Comparison of ENCODE assay signal across 21 mouse cellular contexts in genomic region chr17:3129791-3130190, GRCm38 (mm10). TPM values are rescaled to one million over a fixed set of nuclear protein-coding genes. Genes with fewer than 3 reads are reported as not detected.
DNase-seq lines count a peak whose midpoint lies in the region; ATAC-seq and TF ChIP-seq lines count a peak whose summit lies in the region.
"Had no signal": no experiment of that assay in that cellular context is flagged by ENCODE, and none has a peak within 500 bp of the region (broad histone marks: within the 10 kb centered on the region; RNA-seq: fewer than 3 reads in every experiment).

No protein-coding gene starts in this region.

- no peak for TF ChIP-seq EP300 in CH12.LX (IDR thresholded peaks at IDR 0.05; ENCODE audit: low read length)
- TF ChIP-seq EP300 in lung, postnatal 0 days (IDR thresholded peaks at IDR 0.05), result no peak

- H3K27me3 ChIP-seq in CH12.LX (replicated peaks), result no peaks in the 10 kb centered on the region
- H3K27me3 ChIP-seq in lung, postnatal 0 days (replicated peaks; ENCODE audit: insufficient read depth, low read length), result no peaks in the 10 kb centered on the region
- H3K27me3 ChIP-seq: embryonic facial prominence, embryonic 13.5 days; embryonic facial prominence, embryonic 15.5 days; forebrain, embryonic 12.5 days had no signal

- H3K4me1 ChIP-seq in CH12.LX (ENCODE audit: control insufficient read depth in 1 of 2, insufficient read depth in 2 of 2), result peaks cover 3 to 35% of the 10 kb centered on the region in 2 experiments
- no peaks in the 10 kb centered on the region for H3K4me1 ChIP-seq in lung, postnatal 0 days (ENCODE audit: insufficient read depth, low read depth, low read length)
- H3K4me1 ChIP-seq: embryonic facial prominence, embryonic 13.5 days; embryonic facial prominence, embryonic 15.5 days; forebrain, embryonic 10.5 days; forebrain, embryonic 12.5 days had no signal

- H3K9me3 ChIP-seq in CH12.LX (replicated peaks; ENCODE audit: low read length), result no peaks in the 10 kb centered on the region
- H3K9me3 ChIP-seq in lung, postnatal 0 days (ENCODE audit: low read length), result no peaks in the 10 kb centered on the region
- H3K9me3 ChIP-seq: embryonic facial prominence, embryonic 13.5 days; embryonic facial prominence, embryonic 15.5 days; forebrain, embryonic 10.5 days; forebrain, embryonic 12.5 days had no signal

- TF ChIP-seq RAD21 in CH12.LX (IDR thresholded peaks at IDR 0.05; ENCODE audit: low read depth, low read length), result no peak

- no peak overlapping the region for H3K4me3 ChIP-seq in CH12.LX (replicated peaks in 1 of 3; ENCODE audit: low read depth in 2 of 3, low read length in 2 of 3, poor library complexity in 1 of 3)
- H3K4me3 ChIP-seq in lung, postnatal 0 days (ENCODE audit: low read depth, low read length), result no peak overlapping the region
- H3K4me3 ChIP-seq: embryonic facial prominence, embryonic 13.5 days; embryonic facial prominence, embryonic 15.5 days; erythroblast, embryonic 14.5 days; forebrain, embryonic 10.5 days; forebrain, embryonic 12.5 days had no signal

- TF ChIP-seq POLR2A in CH12.LX (IDR thresholded peaks at IDR 0.05; ENCODE audit: low read depth, low read length), result no peak

- peak overlapping the region; percentile 40; the same call in 1 of the 2 replicates for H3K27ac ChIP-seq in CH12.LX (ENCODE audit: insufficient read depth, low read depth)
- H3K27ac ChIP-seq in lung, postnatal 0 days (ENCODE audit: low read length), result no peak overlapping the region
- H3K27ac ChIP-seq: embryonic facial prominence, embryonic 13.5 days; embryonic facial prominence, embryonic 15.5 days; forebrain, embryonic 10.5 days; forebrain, embryonic 12.5 days had no signal

- 85% methylated on average over 3 of the region's 3 CpGs for WGBS in lung, postnatal 0 days

- H3K9ac ChIP-seq in CH12.LX (ENCODE audit: insufficient read depth, low read depth), result no peak overlapping the region; the same call in 1 of the 2 replicates
- no peak overlapping the region for H3K9ac ChIP-seq in lung, postnatal 0 days (replicated peaks; ENCODE audit: low read depth)
- H3K9ac ChIP-seq: embryonic facial prominence, embryonic 13.5 days; embryonic facial prominence, embryonic 15.5 days; forebrain, embryonic 12.5 days had no signal

- in situ Hi-C loops in CH12.LX (cut with MboI; ENCODE audit: low pct_ligation_motif_present, low pct_unique_long_range_greater_than_20kb, low sequenced_read_pairs), result no loop called here

- peak overlapping the region; percentile 43; the same call in 1 of the 2 replicates for H3K4me2 ChIP-seq in CH12.LX (ENCODE audit: insufficient read depth, low read depth, poor library complexity, severe bottlenecking)
- H3K4me2 ChIP-seq in lung, postnatal 0 days (replicated peaks; ENCODE audit: low read depth, low read length), result no peak overlapping the region
- H3K4me2 ChIP-seq: embryonic facial prominence, embryonic 13.5 days; embryonic facial prominence, embryonic 15.5 days; forebrain, embryonic 12.5 days had no signal

- dilution Hi-C loops in CH12.LX (cut with MboI; ENCODE audit: extremely low pct_ligation_motif_present, extremely low pct_unique_long_range_greater_than_20kb, low sequenced_read_pairs), result no loop called here

- peaks cover 9 to 49% of the 10 kb centered on the region in 2 experiments for H3K36me3 ChIP-seq in CH12.LX (replicated peaks in 1 of 2; ENCODE audit: control insufficient read depth in 1 of 2, insufficient read depth in 1 of 2, low read length in 1 of 2)
- no peaks in the 10 kb centered on the region; the same call in 1 of the 2 replicates for H3K36me3 ChIP-seq in lung, postnatal 0 days (ENCODE audit: insufficient read depth, low read length)

- H3K79me2 ChIP-seq in CH12.LX (replicated peaks; ENCODE audit: control insufficient read depth, extremely low read depth, insufficient read depth, poor library complexity, severe bottlenecking), result peaks cover 84% of the 10 kb centered on the region

- DNase-seq in CH12.LX (ENCODE audit: extremely low read depth), result no peak
- peak; percentile 45 for DNase-seq in induced T-regulatory cell, adult 2 months (ENCODE audit: low read depth)
- no peak for DNase-seq in adrenal gland, postnatal 14 days
- no peak for DNase-seq in lung, postnatal 0 days (ENCODE audit: low spot score)
- DNase-seq in kidney, adult 18-20 months, result no peak
- DNase-seq: adrenal gland, adult 8-10 months; adrenal gland, postnatal 25 days; cerebellum, adult 11 months; cerebellum, adult 18-20 months; cerebellum, adult 8-10 months; cerebellum, adult 9-11 months; cerebellum, postnatal 14 days; cerebellum, postnatal 36 days; embryo, embryonic 11 days had no signal

- no peak for ATAC-seq in lung, postnatal 0 days
- ATAC-seq: forebrain, embryonic 14.5 days; forebrain, embryonic 16.5 days had no signal

- no peak for TF ChIP-seq CTCF in CH12.LX (conservative IDR thresholded peaks at IDR 0.05 in 1 of 2, IDR thresholded peaks at IDR 0.05 in 1 of 2; ENCODE audit: low read depth in 2 of 2, low read length in 2 of 2)
- no peak for TF ChIP-seq CTCF in lung, postnatal 0 days (IDR thresholded peaks at IDR 0.05)

TF ChIP-seq in CH12.LX, 34 proteins besides CTCF, POLR2A, EP300 and RAD21:
- TF ChIP-seq E2F4 (IDR thresholded peaks at IDR 0.05; ENCODE audit: insufficient replicate concordance, low read depth, low read length), result no peak
- peak; percentile 90; the same call in 1 of the 2 replicates for TF ChIP-seq MYC (IDR thresholded peaks at IDR 0.05; ENCODE audit: low read depth, low read length)
- TF ChIP-seq MAX (IDR thresholded peaks at IDR 0.05; ENCODE audit: low read length), result peak; percentile 66; the same call in 1 of the 2 replicates
- TF ChIP-seq JUN (IDR thresholded peaks at IDR 0.05; ENCODE audit: insufficient read depth, low read depth, low read length), result 0 out of 2 replicates have a peak, but pooled peaks have one; percentile 31
- peak; percentile 50; the same call in 1 of the 2 replicates for TF ChIP-seq IRF4 (IDR thresholded peaks at IDR 0.05; ENCODE audit: low read depth, low read length)
- TF ChIP-seq JUND (conservative IDR thresholded peaks at IDR 0.05; ENCODE audit: low read depth, low read length), result peak; percentile 78

RNA-seq across cellular contexts. Expression of gene Scaf8, which starts 15.0 kb away (rescaled TPM):
- 23.9 and 26.2 TPM in 2 replicates for total RNA-seq in CH12.LX (2012; rRNA removed)
- total RNA-seq in CH12.LX (2014; rRNA removed), result 30.7 and 31.8 TPM in 2 replicates
- 33.5 and 47.3 TPM in 2 replicates for polyA plus RNA-seq in CH12.LX (2012; ENCODE audit: insufficient read length, low read depth)
- total RNA-seq in adrenal gland, postnatal 14 days (2021), result 40.4 and 44.0 TPM in 2 replicates
- polyA plus RNA-seq in lung, postnatal 0 days (2015; fragmentation: Nextera tagmentation; extraction: Ambion mirVana), result 9.8 and 11.7 TPM in 2 replicates
